Mouse (Mus musculus) spleen, postnatal 4 days (tissue): ENCODE data around the gene Runx2.

Experiments used
- DNase-seq, 2 experiments: peaks; one replicate each; pipeline ENCODE4 v3.0.0; 2022; ENCODE audit warnings: low spot score in 2 of 2

Runx2 gene

DNA sequence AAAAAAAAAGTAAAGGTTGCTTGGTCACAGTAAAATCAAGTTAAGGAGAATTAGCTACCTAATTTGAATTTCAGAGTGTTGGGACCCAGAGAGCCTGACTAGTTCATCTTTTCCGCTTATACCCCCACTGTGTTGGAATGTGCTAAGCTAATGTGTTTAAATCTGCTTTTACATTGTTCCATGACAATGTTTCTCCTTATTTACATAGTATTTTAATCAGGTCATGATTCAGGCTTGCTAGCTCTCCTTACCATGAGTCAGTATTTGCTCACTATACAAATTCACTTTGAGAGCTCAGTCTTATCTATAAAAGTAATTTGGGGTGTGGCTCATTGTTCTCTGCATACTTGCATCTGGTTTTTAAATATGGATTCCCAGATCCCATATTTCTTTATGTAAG lies 47.2 kb downstream of the Runx2 start:
- no peak for DNase-seq

GRCm38 (mm10) chr17:44766975-44767374 lies 47.6 kb downstream of the Runx2 start:
- DNase-seq, result no peak

DNA sequence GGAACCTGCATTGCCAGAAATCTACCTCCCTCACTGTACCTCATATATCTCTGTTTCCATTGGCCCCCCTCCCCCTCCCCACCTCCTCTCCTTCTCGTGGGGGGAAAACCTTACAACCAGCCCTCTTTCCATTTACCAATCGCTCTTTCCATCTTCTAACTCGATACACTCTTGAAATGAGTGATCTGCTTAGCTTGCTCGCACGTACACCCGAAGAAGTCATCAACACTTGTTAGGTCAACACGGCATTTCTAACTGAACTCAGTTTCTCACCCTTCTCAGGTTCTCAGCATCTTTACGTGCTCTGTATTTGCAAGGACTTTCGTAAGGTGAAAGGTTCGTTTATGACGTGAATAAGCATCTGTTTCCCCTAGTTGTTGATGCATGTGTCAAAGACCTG lies 48.3 kb downstream of the Runx2 start:
- no peak for DNase-seq

- no peak for DNase-seq
Measured at GRCm38 (mm10) chr17:44745378-44745777, 69.2 kb downstream of the Runx2 start.

GRCm38 (mm10) chr17:44743780-44744179 lies 70.8 kb downstream of the Runx2 start:
- DNase-seq, result no peak

- peak in 1 of 2 experiments; percentile 12 for DNase-seq
Measured at GRCm38 (mm10) chr17:44742246-44742645, 72.4 kb downstream of the Runx2 start.

GRCm38 (mm10) chr17:44738121-44738637 lies 76.4 kb downstream of the Runx2 start:
- DNase-seq, result peak in 1 of 2 experiments; percentile 60

DNA sequence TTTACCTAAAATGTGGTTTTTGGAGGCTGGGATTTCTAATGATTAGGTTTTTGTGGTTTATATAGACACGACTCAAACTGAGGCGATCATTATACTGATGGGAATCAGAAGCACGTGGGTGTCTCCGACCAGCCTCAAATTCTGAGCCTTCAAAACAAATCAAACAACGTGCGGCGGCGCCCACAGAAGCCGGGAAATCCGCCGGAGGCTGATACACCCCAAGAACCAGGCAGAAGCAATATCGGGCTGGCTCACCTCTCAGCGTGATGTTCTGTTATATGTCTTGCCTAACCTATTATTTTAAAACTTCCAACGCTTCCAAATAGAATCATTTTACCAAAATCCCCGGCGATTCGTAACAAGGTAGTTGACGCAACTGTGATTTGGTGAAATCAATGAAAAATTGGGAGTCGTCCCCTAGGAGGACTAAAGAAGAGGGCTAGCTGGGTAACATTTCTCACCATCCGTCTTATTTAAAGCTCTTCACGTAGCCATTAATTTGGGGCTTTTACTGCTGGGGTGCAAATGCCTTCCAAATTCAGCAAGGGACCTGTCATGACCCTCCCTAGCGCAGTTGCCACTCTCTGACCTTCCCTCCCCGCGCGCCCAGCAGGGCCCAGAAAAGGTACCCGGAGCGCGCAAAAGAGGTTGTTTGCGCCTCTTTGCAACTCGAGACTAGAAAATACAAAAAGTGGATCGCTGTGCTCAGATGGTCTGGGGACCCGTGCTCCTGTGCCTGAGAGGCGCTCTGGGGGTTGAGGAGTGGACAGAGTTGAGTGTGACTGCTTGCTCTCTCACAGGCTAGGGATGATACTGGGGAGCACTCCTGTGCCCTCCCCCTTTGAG lies 77.1 kb downstream of the Runx2 start:
- DNase-seq, result peak in 1 of 2 experiments; percentile 57

GRCm38 (mm10) chr17:44735991-44736561 lies 78.5 kb downstream of the Runx2 start:
- DNase-seq, result peak; percentile 43 to 83

DNA sequence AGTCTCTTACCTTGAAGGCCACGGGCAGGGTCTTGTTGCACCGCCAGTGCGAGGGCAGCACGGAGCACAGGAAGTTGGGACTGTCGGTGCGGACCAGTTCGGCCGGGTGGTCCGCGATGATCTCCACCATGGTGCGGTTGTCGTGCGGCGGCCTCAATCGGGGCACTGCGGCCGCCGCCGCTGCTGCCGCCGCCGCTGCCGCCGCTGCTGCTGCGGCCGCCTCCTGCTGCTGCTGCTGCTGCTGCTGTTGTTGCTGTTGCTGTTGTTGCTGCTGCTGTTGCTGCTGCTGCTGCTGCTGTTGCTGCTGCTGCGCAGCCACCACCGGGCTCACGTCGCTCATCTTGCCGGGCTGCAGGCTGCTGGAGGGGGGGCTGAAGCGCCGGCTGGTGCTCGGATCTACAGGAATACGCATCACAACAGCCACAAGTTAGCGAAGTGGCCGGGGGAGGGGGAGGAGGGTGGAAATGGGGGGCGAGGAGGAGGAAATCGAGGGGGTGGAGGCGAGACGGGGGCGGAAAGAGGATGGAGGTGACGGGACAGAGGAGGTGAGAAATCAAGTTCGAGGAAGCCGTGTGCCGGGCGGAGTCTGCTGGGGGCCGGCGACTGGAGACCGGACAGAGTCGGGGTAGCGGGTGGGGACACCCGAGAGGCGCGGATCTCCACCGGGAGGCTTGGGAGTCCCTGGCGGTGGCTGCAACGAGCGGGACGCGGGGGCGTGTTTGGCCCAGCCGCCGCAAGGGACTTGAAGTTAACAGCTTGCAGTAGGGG lies 79.2 kb downstream of the Runx2 start:
- DNase-seq, result peak; percentile 36 to 74

GRCm38 (mm10) chr17:44734501-44735222 lies 79.9 kb downstream of the Runx2 start:
- peak in 1 of 2 experiments; percentile 72 for DNase-seq

DNA sequence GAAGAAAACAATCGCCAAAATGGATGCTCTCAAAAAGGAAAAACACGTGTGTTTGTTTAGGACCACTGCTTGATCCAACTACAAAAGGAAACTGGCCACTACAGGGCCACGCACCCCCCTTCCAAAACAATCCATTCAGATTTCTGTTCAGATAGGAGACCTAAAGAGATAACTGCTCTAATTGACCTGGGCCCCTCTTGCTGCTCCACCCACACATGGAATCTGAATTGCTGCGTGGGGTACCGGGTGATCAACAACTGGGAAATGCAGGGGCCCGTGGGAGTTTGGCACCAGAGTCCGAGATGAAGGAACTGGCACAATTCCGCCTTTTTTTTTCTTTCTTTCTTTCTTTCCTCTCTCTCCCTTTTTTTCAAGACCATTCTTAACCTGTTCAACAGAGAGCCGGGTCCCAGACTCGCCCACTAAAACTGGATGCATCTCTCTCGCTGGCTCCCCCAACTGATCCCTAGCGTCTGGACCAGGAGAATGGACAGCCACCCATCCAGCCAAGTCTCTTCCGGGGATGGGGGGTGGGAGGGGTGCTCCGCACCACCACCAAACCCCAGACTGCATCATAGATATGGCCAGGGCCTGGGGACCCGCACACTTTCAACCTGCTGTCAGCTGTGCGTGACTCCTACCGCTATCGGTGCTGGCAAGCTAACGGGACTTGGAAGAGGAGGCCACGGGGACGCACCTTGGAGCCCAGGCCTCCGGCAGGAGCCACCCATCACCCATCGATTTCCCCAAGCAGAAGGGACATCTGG lies 80.9 kb downstream of the Runx2 start:
- DNase-seq, result peak in 1 of 2 experiments; percentile 64

GRCm38 (mm10) chr17:44728464-44728863 lies 86.1 kb downstream of the Runx2 start:
- DNase-seq, result no peak

DNA sequence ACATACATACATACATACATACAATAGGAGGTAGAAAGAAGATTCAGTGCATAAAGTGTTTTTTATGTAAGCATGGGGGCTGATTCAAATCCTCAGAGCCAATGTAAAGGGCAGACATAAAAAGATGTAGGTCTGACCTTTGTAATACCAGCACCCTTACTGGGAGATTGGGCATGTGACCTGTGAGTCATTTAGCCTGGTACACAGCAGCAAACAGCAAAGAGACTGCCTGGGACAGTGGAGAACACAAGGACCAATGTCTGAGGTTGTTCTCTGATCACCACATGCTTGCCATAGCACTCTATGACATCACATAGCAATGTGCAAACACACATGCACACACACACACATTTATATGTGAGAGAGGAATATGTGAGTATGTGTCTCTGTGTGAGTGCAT lies 86.9 kb downstream of the Runx2 start:
- no peak for DNase-seq

GRCm38 (mm10) chr17:44724805-44725480 lies 89.7 kb downstream of the Runx2 start:
- no peak for DNase-seq

- no peak for DNase-seq
Measured at GRCm38 (mm10) chr17:44724255-44724654, 90.3 kb downstream of the Runx2 start.

DNA sequence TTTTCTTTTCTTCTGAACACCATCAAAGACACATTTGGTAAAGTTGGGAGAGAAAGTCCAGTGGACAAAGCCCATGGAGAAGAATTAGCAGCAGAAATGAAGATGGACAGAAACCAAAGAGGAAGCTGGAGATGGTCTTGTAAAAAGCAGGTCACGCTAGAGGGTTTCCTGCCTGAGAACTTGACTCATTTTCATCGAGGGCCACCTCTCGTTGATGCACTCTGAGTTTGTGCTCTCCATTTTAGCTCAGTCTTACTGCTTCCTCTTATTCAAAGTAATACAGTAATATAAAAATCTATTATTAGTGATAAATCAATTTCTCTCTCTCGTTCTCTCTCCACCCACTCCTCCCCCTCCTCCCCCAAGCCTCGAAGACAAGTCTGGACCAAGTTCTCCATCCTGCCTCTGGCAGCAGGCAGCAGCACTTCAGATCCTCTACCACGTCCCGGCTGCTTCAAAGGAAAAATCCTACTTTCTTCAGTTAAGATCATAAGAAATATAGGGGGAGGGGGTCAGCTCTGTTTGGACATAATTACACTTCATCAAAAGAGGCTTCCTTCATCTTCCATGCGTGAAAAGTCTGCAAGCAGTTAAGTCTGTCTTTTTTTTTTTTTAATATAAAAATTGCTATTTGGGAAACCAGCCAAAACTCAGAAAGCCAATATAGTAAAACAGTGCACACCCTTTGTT lies 92.3 kb downstream of the Runx2 start:
- no peak for DNase-seq

DNA sequence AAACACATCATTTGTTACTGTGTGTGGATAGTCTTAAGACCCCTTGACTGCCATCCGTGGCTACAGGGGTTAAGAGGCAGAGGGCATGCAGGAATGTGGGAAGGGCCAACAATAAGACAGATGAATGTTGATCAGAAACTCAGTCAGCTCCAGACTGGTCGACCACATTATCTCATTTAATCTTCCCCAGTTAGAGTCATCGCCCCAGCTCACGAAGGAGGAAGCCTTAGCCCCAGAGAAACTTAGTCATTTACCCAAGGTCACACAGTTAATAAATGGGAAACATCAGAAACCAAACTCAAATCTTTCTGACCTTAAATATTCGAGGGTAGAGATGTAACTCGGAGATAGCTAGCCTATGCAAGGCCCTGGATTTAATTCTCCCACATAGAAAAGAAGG lies 96.0 kb downstream of the Runx2 start:
- DNase-seq, result no peak

DNA sequence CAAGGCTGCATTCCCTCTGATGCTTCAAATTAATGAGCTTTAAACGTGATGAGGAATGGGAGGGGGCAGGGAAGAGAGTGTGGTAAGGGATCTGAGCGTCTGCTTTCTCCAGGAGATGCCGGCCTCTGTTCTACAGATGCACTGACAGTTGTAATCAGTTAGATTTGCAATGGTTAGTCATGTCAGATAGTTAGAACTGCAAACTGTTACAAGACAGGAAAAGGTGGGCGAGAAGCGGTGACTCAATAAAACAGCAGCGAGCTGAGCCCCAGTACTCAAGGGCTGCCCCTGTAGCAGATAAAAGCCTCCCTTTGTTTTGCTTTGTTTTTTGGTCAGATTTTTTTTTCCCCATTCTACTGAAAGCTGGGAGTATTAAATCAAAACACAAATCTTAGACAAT lies 96.6 kb downstream of the Runx2 start:
- DNase-seq, result no peak

GRCm38 (mm10) chr17:44714116-44714515 lies 100.5 kb downstream of the Runx2 start:
- no peak for DNase-seq
